Comparison of ENCODE assay signal across 13 mouse cellular contexts in the genomic region with DNA sequence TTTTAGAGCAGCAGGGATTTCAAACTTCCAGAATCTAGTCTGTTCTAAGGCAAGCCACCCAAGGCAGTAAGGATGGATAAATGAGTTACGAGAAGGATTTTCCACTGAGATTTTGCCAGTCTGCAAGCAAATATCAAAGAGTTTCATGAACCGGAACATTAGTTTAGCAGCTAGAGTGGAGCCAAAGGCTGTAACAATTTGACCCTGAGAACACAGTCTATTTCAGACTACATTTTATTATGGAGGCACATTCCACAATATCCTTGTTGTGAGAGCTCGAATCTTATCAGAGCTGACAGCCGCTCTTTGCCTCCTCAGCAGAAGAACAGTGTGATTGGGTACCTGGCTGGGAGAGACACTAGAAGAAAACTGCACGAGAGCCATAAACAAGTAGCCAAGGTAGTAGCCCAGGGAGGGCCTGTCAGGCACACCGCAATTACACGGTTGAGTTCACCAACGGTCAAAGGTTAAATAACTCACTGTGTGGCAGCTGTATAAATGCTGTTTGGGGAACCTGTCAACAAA.
DNase-seq lines count a peak whose midpoint lies in the region; ATAC-seq and TF ChIP-seq lines count a peak whose summit lies in the region.
"Had no signal": no experiment of that assay in that cellular context is flagged by ENCODE, and none has a peak within 500 bp of the region (broad histone marks: within the 10 kb centered on the region; RNA-seq: fewer than 3 reads in every experiment).

No protein-coding gene starts in this region.

- no peak for TF ChIP-seq EP300 in heart, adult 2 months (IDR thresholded peaks at IDR 0.05; ENCODE audit: insufficient read depth, low read depth, low read length)

- H3K27ac ChIP-seq in heart, embryonic 16.5 days (ENCODE audit: low read length), result 0 out of 2 replicates have a peak overlapping the region, but pooled peaks have one; percentile 48
- H3K27ac ChIP-seq in heart, adult 2 months, result no peak overlapping the region
- no peak overlapping the region for H3K27ac ChIP-seq in embryonic facial prominence, embryonic 10.5 days (replicated peaks)
- no peak overlapping the region for H3K27ac ChIP-seq in kidney, embryonic 14.5 days (ENCODE audit: low read depth, low read length)
- no peak overlapping the region; the same call in 1 of the 2 replicates for H3K27ac ChIP-seq in neural tube, embryonic 13.5 days (replicated peaks)
- H3K27ac ChIP-seq: embryonic facial prominence, embryonic 15.5 days; limb, embryonic 15.5 days; macrophage had no signal

- H3K27me3 ChIP-seq in heart, embryonic 16.5 days (ENCODE audit: control insufficient read depth, insufficient read depth, low read length), result no peaks in the 10 kb centered on the region
- H3K27me3 ChIP-seq in heart, adult 2 months (ENCODE audit: control insufficient read depth, insufficient read depth, low read length), result no peaks in the 10 kb centered on the region
- H3K27me3 ChIP-seq in embryonic facial prominence, embryonic 10.5 days (replicated peaks; ENCODE audit: low read depth, poor library complexity, severe bottlenecking), result peaks cover 15% of the 10 kb centered on the region
- peaks cover 20% of the 10 kb centered on the region; the same call in 1 of the 2 replicates for H3K27me3 ChIP-seq in kidney, embryonic 14.5 days (ENCODE audit: control insufficient read depth, insufficient read depth, low read length)
- H3K27me3 ChIP-seq in neural tube, embryonic 13.5 days, result no peaks in the 10 kb centered on the region
- H3K27me3 ChIP-seq: embryonic facial prominence, embryonic 15.5 days; limb, embryonic 15.5 days had no signal

- no peaks in the 10 kb centered on the region for H3K79me2 ChIP-seq in heart, adult 2 months (replicated peaks; ENCODE audit: control insufficient read depth, insufficient read depth, low read length)

- H3K36me3 ChIP-seq in heart, embryonic 16.5 days (ENCODE audit: control insufficient read depth, insufficient read depth), result no peaks in the 10 kb centered on the region
- H3K36me3 ChIP-seq in heart, adult 2 months (ENCODE audit: control insufficient read depth, insufficient read depth, low read length), result no peaks in the 10 kb centered on the region
- H3K36me3 ChIP-seq in embryonic facial prominence, embryonic 10.5 days (replicated peaks), result no peaks in the 10 kb centered on the region
- no peaks in the 10 kb centered on the region for H3K36me3 ChIP-seq in kidney, embryonic 14.5 days (ENCODE audit: control insufficient read depth, insufficient read depth, low read length)
- H3K36me3 ChIP-seq in neural tube, embryonic 13.5 days, result no peaks in the 10 kb centered on the region
- H3K36me3 ChIP-seq: embryonic facial prominence, embryonic 15.5 days; limb, embryonic 15.5 days had no signal

- 37% methylated on average over 8 of the region's 8 CpGs for WGBS in heart, embryonic 16.5 days
- WGBS in heart, adult 2 months, result 39% methylated on average over 8 of the region's 8 CpGs
- WGBS in embryonic facial prominence, embryonic 10.5 days, result 24% methylated on average over 8 of the region's 8 CpGs
- WGBS in kidney, embryonic 14.5 days, result 14% methylated on average over 8 of the region's 8 CpGs
- WGBS in neural tube, embryonic 13.5 days, result 15% methylated on average over 8 of the region's 8 CpGs

- TF ChIP-seq POLR2A in heart, adult 2 months (IDR thresholded peaks at IDR 0.05; ENCODE audit: insufficient read depth, low read depth, low read length), result no peak

- H3K4me2 ChIP-seq in heart, embryonic 16.5 days (ENCODE audit: low read depth, low read length), result no peak overlapping the region
- H3K4me2 ChIP-seq in kidney, embryonic 14.5 days (replicated peaks; ENCODE audit: low read depth, low read length), result no peak overlapping the region
- H3K4me2 ChIP-seq in neural tube, embryonic 13.5 days, result no peak overlapping the region
- H3K4me2 ChIP-seq: embryonic facial prominence, embryonic 15.5 days; limb, embryonic 15.5 days had no signal

- no peak for DNase-seq in heart, adult 2 months
- DNase-seq in embryonic facial prominence, embryonic 10.5 days (ENCODE audit: low spot score), result peak; percentile 51
- no peak for DNase-seq in urinary bladder, postnatal 25 days (ENCODE audit: low spot score)
- DNase-seq in heart, postnatal 14 days, result no peak
- DNase-seq: gastrocnemius, postnatal 36 days had no signal

- no peak overlapping the region for H3K4me3 ChIP-seq in heart, embryonic 16.5 days (ENCODE audit: low read length)
- H3K4me3 ChIP-seq in heart, adult 2 months, result no peak overlapping the region
- no peak overlapping the region for H3K4me3 ChIP-seq in embryonic facial prominence, embryonic 10.5 days
- H3K4me3 ChIP-seq in kidney, embryonic 14.5 days (ENCODE audit: low read length), result no peak overlapping the region
- no peak overlapping the region for H3K4me3 ChIP-seq in neural tube, embryonic 13.5 days
- H3K4me3 ChIP-seq: embryonic facial prominence, embryonic 15.5 days; limb, embryonic 15.5 days had no signal

- no peak for ATAC-seq in heart, embryonic 16.5 days (replicated peaks; ENCODE audit: extremely low read depth, insufficient read depth, low FRiP score)
- ATAC-seq in kidney, embryonic 14.5 days (ENCODE audit: low FRiP score, low TSS enrichment), result peak; percentile 95
- ATAC-seq in neural tube, embryonic 13.5 days (ENCODE audit: low read depth), result peak; percentile 36; the same call in 1 of the 2 replicates
- ATAC-seq in erythroid progenitor cell, adult 5-6 weeks (replicated peaks; ENCODE audit: low FRiP score, poor library complexity, severe bottlenecking), result no peak
- ATAC-seq: inflammation-experienced regulatory T-cells, adult 6 months had no signal

- no peaks in the 10 kb centered on the region for H3K9me3 ChIP-seq in heart, embryonic 16.5 days (replicated peaks; ENCODE audit: control insufficient read depth, low read length)
- H3K9me3 ChIP-seq in embryonic facial prominence, embryonic 10.5 days, result no peaks in the 10 kb centered on the region
- no peaks in the 10 kb centered on the region for H3K9me3 ChIP-seq in kidney, embryonic 14.5 days (ENCODE audit: control insufficient read depth, low read length)
- H3K9me3 ChIP-seq in neural tube, embryonic 13.5 days, result no peaks in the 10 kb centered on the region
- H3K9me3 ChIP-seq: embryonic facial prominence, embryonic 15.5 days; limb, embryonic 15.5 days had no signal

- peaks cover 6% of the 10 kb centered on the region; the same call in 1 of the 2 replicates for H3K4me1 ChIP-seq in heart, embryonic 16.5 days (ENCODE audit: control insufficient read depth, insufficient read depth, low read length)
- H3K4me1 ChIP-seq in heart, adult 2 months (ENCODE audit: control insufficient read depth, insufficient read depth, low read length), result peaks cover 2% of the 10 kb centered on the region; the same call in 1 of the 2 replicates
- H3K4me1 ChIP-seq in embryonic facial prominence, embryonic 10.5 days, result peaks cover 11% of the 10 kb centered on the region
- H3K4me1 ChIP-seq in kidney, embryonic 14.5 days (ENCODE audit: control insufficient read depth, insufficient read depth, low read length), result peaks cover 10% of the 10 kb centered on the region
- H3K4me1 ChIP-seq in neural tube, embryonic 13.5 days (replicated peaks), result peaks cover 9% of the 10 kb centered on the region
- H3K4me1 ChIP-seq: embryonic facial prominence, embryonic 15.5 days; limb, embryonic 15.5 days had no signal

- H3K9ac ChIP-seq in heart, embryonic 16.5 days (ENCODE audit: low read length), result no peak overlapping the region
- no peak overlapping the region for H3K9ac ChIP-seq in heart, adult 2 months (ENCODE audit: low read depth, low read length)
- no peak overlapping the region for H3K9ac ChIP-seq in kidney, embryonic 14.5 days (ENCODE audit: low read depth, low read length)
- no peak overlapping the region for H3K9ac ChIP-seq in neural tube, embryonic 13.5 days
- H3K9ac ChIP-seq: embryonic facial prominence, embryonic 15.5 days; limb, embryonic 15.5 days had no signal

- TF ChIP-seq CTCF in heart, adult 2 months (IDR thresholded peaks at IDR 0.05), result no peak

- intact Hi-C loops in heart, adult 2 months (cut with DNase I), result no loop called here
- intact Hi-C loops in heart, postnatal 14 days (cut with DNase I), result no loop called here

Comparison
In these comparisons a context has a peak if more than half of its experiments do, and no peak if none do; other contexts are left out.
1. ATAC-seq: peak in kidney, embryonic 14.5 days (single experiment) and neural tube, embryonic 13.5 days (single experiment); none in heart, embryonic 16.5 days (single experiment) and erythroid progenitor cell, adult 5-6 weeks (single experiment).